In genomic region chr8:54659703-54660102, GRCm38 (mm10) we compare ENCODE assay signal across 28 mouse cellular contexts. TPM values are rescaled to one million over a fixed set of nuclear protein-coding genes. Genes with fewer than 3 reads are reported as not detected.
DNase-seq lines count a peak whose midpoint lies in the region; ATAC-seq and TF ChIP-seq lines count a peak whose summit lies in the region.
"Had no signal": no experiment of that assay in that cellular context is flagged by ENCODE, and none has a peak within 500 bp of the region (broad histone marks: within the 10 kb centered on the region; RNA-seq: fewer than 3 reads in every experiment).

No protein-coding gene starts in this region.

- H3K27ac ChIP-seq in forebrain, postnatal 0 days (ENCODE audit: low read depth, low read length), result no peak overlapping the region
- no peak overlapping the region for H3K27ac ChIP-seq in forebrain, embryonic 11.5 days (ENCODE audit: low read depth, low read length)
- no peak overlapping the region for H3K27ac ChIP-seq in kidney, postnatal 0 days
- H3K27ac ChIP-seq: hindbrain, embryonic 10.5 days; limb, embryonic 12.5 days; lung, embryonic 15.5 days; macrophage had no signal

- in situ Hi-C loops in Patski (cut with MboI; ENCODE audit: low pct_unique_long_range_greater_than_20kb), result loop anchor here (5.0 kb wide), 1 partner anchor 152 kb away; no protein-coding TSS in a partner anchor

- no peak for ATAC-seq in forebrain, postnatal 0 days
- no peak for ATAC-seq in forebrain, embryonic 11.5 days (replicated peaks; ENCODE audit: low FRiP score)
- no peak for ATAC-seq in kidney, postnatal 0 days (replicated peaks; ENCODE audit: low FRiP score, low read depth)
- ATAC-seq in Patski, result no peak
- ATAC-seq: CD4-positive, CD25-positive, alpha-beta regulatory T cell, adult 4 months; forebrain, embryonic 16.5 days; midbrain, embryonic 16.5 days had no signal

- POLR2A ChIA-PET in Patski (lab: Charles Lee), result no interaction called here

- no peak overlapping the region for H3K9ac ChIP-seq in forebrain, postnatal 0 days
- no peak overlapping the region for H3K9ac ChIP-seq in forebrain, embryonic 11.5 days (ENCODE audit: low read length)
- H3K9ac ChIP-seq in kidney, postnatal 0 days (ENCODE audit: low read depth, low read length), result no peak overlapping the region
- H3K9ac ChIP-seq: limb, embryonic 12.5 days; lung, embryonic 15.5 days had no signal

- H3K4me3 ChIP-seq in forebrain, postnatal 0 days (ENCODE audit: low read depth, low read length), result no peak overlapping the region
- H3K4me3 ChIP-seq in forebrain, embryonic 11.5 days (ENCODE audit: low read depth, low read length), result no peak overlapping the region
- H3K4me3 ChIP-seq in kidney, postnatal 0 days (replicated peaks; ENCODE audit: low read depth, low read length), result no peak overlapping the region
- no peak overlapping the region for H3K4me3 ChIP-seq in lung, adult 2 months (replicated peaks; ENCODE audit: extremely low read depth, low read depth, low read length)
- H3K4me3 ChIP-seq: hindbrain, embryonic 10.5 days; limb, embryonic 12.5 days; lung, embryonic 15.5 days had no signal

- no peaks in the 10 kb centered on the region for H3K4me1 ChIP-seq in forebrain, postnatal 0 days (ENCODE audit: insufficient read depth)
- H3K4me1 ChIP-seq in forebrain, embryonic 11.5 days (replicated peaks; ENCODE audit: control insufficient read depth, insufficient read depth, low read length), result no peaks in the 10 kb centered on the region
- H3K4me1 ChIP-seq in kidney, postnatal 0 days (replicated peaks; ENCODE audit: insufficient read depth, low read length), result no peaks in the 10 kb centered on the region
- no peaks in the 10 kb centered on the region for H3K4me1 ChIP-seq in lung, adult 2 months (ENCODE audit: control insufficient read depth, insufficient read depth, low read length)
- H3K4me1 ChIP-seq: hindbrain, embryonic 10.5 days; limb, embryonic 12.5 days; lung, embryonic 15.5 days had no signal

- DNase-seq in forebrain, postnatal 0 days, result peak; percentile 3
- DNase-seq in forebrain, embryonic 11.5 days (ENCODE audit: low spot score), result no peak
- DNase-seq in kidney, postnatal 0 days (ENCODE audit: low spot score), result no peak
- no peak for DNase-seq in kidney, adult 18-20 months
- DNase-seq in 3T3-L1 (ENCODE audit: low read depth, low spot score) (peak; percentile 16), Patski (ENCODE audit: low read depth, low spot score) (no peak)
- DNase-seq in thymus, postnatal 25 days, result no peak
- DNase-seq in lung, adult 2 months, result no peak
- DNase-seq: adrenal gland, postnatal 10 days; cerebellum, adult 8-10 months; heart, postnatal 10 days; kidney, adult 2 months; kidney, postnatal 10 days; right cerebral cortex, postnatal 4 days; thymus, adult 18-20 months had no signal

- H3K4me2 ChIP-seq in forebrain, postnatal 0 days (ENCODE audit: low read depth), result no peak overlapping the region
- H3K4me2 ChIP-seq in forebrain, embryonic 11.5 days (ENCODE audit: low read depth, low read length, severe bottlenecking), result no peak overlapping the region
- no peak overlapping the region for H3K4me2 ChIP-seq in kidney, postnatal 0 days (ENCODE audit: low read length)
- H3K4me2 ChIP-seq: heart, embryonic 11.5 days; limb, embryonic 12.5 days; liver, embryonic 11.5 days; lung, embryonic 15.5 days had no signal

- peaks cover 4% of the 10 kb centered on the region; the same call in 1 of the 2 replicates for H3K36me3 ChIP-seq in forebrain, postnatal 0 days (ENCODE audit: insufficient read depth)
- no peaks in the 10 kb centered on the region for H3K36me3 ChIP-seq in forebrain, embryonic 11.5 days (ENCODE audit: control insufficient read depth, insufficient read depth, low read length)
- no peaks in the 10 kb centered on the region for H3K36me3 ChIP-seq in kidney, postnatal 0 days (ENCODE audit: insufficient read depth, low read length)
- H3K36me3 ChIP-seq: G1E; hindbrain, embryonic 10.5 days; limb, embryonic 12.5 days; lung, embryonic 15.5 days had no signal

- CTCF ChIA-PET in Patski (lab: Charles Lee), result interaction anchor here (0.7 to 1.7 kb wide), 7 partner anchors 49 to 149 kb away, joined by 3 to 10 read pairs (median 4); no protein-coding TSS in a partner anchor

- no peak for TF ChIP-seq POLR2A in lung, adult 2 months (IDR thresholded peaks at IDR 0.05; ENCODE audit: borderline replicate concordance, extremely low read depth, low read depth, low read length)

- 90% methylated on average over 2 of the region's 2 CpGs for WGBS in forebrain, postnatal 0 days
- WGBS in forebrain, embryonic 11.5 days, result 82% methylated on average over 2 of the region's 2 CpGs
- 76% methylated on average over 2 of the region's 2 CpGs for WGBS in kidney, postnatal 0 days
- 75% methylated on average over 2 of the region's 2 CpGs for WGBS in lung, adult 2 months

- peak; percentile 40 for TF ChIP-seq CTCF in forebrain, postnatal 0 days (IDR thresholded peaks at IDR 0.05; ENCODE audit: low read depth)
- TF ChIP-seq CTCF in kidney, postnatal 0 days (IDR thresholded peaks at IDR 0.05; ENCODE audit: low read depth), result peak; percentile 20; the same call in 1 of the 2 replicates
- peak; percentile 55 for TF ChIP-seq CTCF in Patski (IDR thresholded peaks at IDR 0.05)
- TF ChIP-seq CTCF in lung, adult 2 months (IDR thresholded peaks at IDR 0.05; ENCODE audit: insufficient read depth, low read length), result no peak

- no peaks in the 10 kb centered on the region for H3K9me3 ChIP-seq in forebrain, postnatal 0 days (ENCODE audit: low read length)
- no peaks in the 10 kb centered on the region for H3K9me3 ChIP-seq in forebrain, embryonic 11.5 days (ENCODE audit: control insufficient read depth, low read length)
- H3K9me3 ChIP-seq in kidney, postnatal 0 days (replicated peaks; ENCODE audit: low read length), result no peaks in the 10 kb centered on the region
- H3K9me3 ChIP-seq: G1E; hindbrain, embryonic 10.5 days; limb, embryonic 12.5 days; lung, embryonic 15.5 days had no signal

- H3K27me3 ChIP-seq in forebrain, postnatal 0 days (ENCODE audit: insufficient read depth, low read length), result no peaks in the 10 kb centered on the region
- H3K27me3 ChIP-seq in forebrain, embryonic 11.5 days (ENCODE audit: control insufficient read depth, insufficient read depth, low read length), result no peaks in the 10 kb centered on the region
- H3K27me3 ChIP-seq in kidney, postnatal 0 days (ENCODE audit: insufficient read depth, low read length), result no peaks in the 10 kb centered on the region
- no peaks in the 10 kb centered on the region for H3K27me3 ChIP-seq in Patski
- H3K27me3 ChIP-seq: limb, embryonic 12.5 days; lung, embryonic 15.5 days had no signal

RNA-seq across cellular contexts. Expression of gene Spata4, which starts 59.1 kb away (rescaled TPM):
- total RNA-seq in forebrain, postnatal 0 days (2014; rRNA removed), result 0.77 TPM in 1 of 2 replicates, not detected in the other
- 0.23 and 0.48 TPM in 2 replicates for polyA plus RNA-seq in forebrain, postnatal 0 days (2015; fragmentation: Nextera tagmentation; extraction: Ambion mirVana)
- polyA plus RNA-seq in forebrain, embryonic 11.5 days (2014; fragmentation: Nextera tagmentation; extraction: Ambion mirVana), result not detected in 2 replicates
- polyA plus RNA-seq in kidney, postnatal 0 days (2015; fragmentation: Nextera tagmentation; extraction: Ambion mirVana), result not detected in 2 replicates
- polyA plus RNA-seq in Patski (2021), result not detected
- polyA plus RNA-seq in lung, adult 2 months (2012; rRNA removed), result not detected in 2 replicates
- total RNA-seq: adrenal gland, postnatal 10 days; G1E; gastrocnemius, postnatal 4 days; heart, postnatal 10 days; layer of hippocampus, postnatal 25 days had no signal
- polyA plus RNA-seq: CD4-positive, CD25-positive, alpha-beta regulatory T cell, adult 4 months; G1E; heart, embryonic 11.5 days; hindbrain, embryonic 10.5 days; limb, embryonic 12.5 days; liver, embryonic 11.5 days; lung, embryonic 15.5 days; macrophage; midbrain, embryonic 16.5 days; stomach, embryonic 14.5 days had no signal

Comparison
In these comparisons a context has a peak if more than half of its experiments do, and no peak if none do; other contexts are left out.
1. DNase-seq: peak in forebrain, postnatal 0 days (single experiment) and 3T3-L1 (single experiment); none in forebrain, embryonic 11.5 days (single experiment), kidney, postnatal 0 days (single experiment), kidney, adult 18-20 months (single experiment), Patski (single experiment), thymus, postnatal 25 days (single experiment) and lung, adult 2 months (single experiment).